Mouse (Mus musculus): ENCODE results near the gene Rilp.

Gene Rilp

GRCm38 (mm10) chr11:75509741-75510626 lies at the start of gene Rilp:
Gene Rilp, plus strand, starts transcription at chr11:75510094.
- DNase-seq (ENCODE audit: low read depth, low spot score), result peak; percentile 82

GRCm38 (mm10) chr11:75460103-75460843 lies 49.6 kb upstream of the Rilp start:
- peak; percentile 99 for DNase-seq (ENCODE audit: low read depth, low spot score)

GRCm38 (mm10) chr11:75460844-75461742 lies 48.8 kb upstream of the Rilp start, which contains the start of gene Tlcd2:
Gene Tlcd2, plus strand, starts transcription at chr11:75461715.
- peak; percentile 100 for DNase-seq (ENCODE audit: low read depth, low spot score)

DNA sequence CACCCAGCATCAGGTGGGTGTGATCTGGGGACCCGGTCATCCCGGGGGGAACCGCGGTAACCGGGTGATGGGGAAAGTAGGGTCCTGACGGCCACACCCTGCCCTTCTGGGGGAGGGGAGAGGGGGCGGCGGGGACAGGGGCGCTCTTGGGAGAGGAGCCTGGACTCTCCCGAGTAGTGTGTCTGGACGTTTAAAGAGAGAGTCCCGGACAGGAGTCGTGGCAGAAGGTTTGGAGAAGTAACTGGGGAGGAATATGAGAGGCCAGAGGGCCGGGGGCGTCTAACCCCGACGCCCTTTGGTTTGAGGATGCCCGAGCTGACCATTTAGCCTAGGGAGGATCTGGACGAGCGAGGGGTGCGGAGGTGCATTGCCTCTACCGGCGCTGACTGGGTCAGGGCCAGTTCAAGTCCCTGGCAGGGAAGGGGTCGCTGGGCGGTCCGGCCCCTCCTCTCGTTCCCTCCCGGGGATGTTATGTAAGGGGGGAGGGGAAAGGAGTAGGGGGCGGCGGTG lies 48.1 kb upstream of the Rilp start:
- DNase-seq (ENCODE audit: low read depth, low spot score), result no peak

GRCm38 (mm10) chr11:75462253-75462783 lies 47.6 kb upstream of the Rilp start:
- DNase-seq (ENCODE audit: low read depth, low spot score), result peak; percentile 86

GRCm38 (mm10) chr11:75462865-75463336 lies 47.0 kb upstream of the Rilp start:
- peak; percentile 98 for DNase-seq (ENCODE audit: low read depth, low spot score)

GRCm38 (mm10) chr11:75463624-75464023 lies 46.3 kb upstream of the Rilp start:
- no peak for DNase-seq (ENCODE audit: low read depth, low spot score)

- DNase-seq (ENCODE audit: low read depth, low spot score), result no peak
Measured at GRCm38 (mm10) chr11:75464417-75464816, 45.5 kb upstream of the Rilp start.

GRCm38 (mm10) chr11:75465051-75465450 lies 44.8 kb upstream of the Rilp start:
- no peak for DNase-seq (ENCODE audit: low read depth, low spot score)

DNA sequence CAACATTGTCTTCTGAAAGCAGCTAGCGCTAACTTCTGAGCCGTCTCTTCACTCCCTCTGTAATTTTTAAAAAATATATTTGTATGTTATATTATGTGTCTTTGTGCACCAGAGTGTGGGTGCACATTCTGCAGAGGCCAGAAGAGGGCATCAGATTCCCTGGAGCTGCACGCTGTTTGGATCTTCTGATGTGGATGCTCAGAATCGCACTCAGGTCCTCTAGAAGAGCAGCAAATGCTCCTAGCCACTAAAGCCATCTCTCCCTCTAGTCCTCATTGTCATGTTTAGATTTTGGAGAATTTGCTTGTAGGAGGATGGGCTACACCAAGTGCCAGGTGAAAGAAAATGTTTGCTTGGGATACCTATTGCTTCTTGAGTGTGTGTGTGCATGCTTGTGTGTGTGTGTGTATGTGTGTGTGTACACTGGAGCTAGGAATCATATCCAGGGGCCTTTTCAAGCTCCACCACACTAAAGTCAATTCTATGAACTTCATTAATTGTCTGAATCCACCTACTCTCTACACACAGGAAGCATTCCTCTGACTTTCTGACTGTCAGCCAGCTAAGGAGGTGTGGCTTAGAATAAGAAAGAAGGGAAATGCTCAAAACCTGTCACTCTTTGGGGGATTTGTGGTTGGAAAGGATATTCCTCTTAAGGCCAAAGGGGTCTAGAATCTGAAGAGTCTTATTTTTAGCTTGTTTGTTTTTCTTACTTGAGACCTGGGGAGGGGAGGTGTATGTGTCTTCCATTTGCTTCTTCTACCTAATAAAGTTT lies 43.0 kb upstream of the Rilp start:
- DNase-seq (ENCODE audit: low read depth, low spot score), result peak; percentile 53

DNA sequence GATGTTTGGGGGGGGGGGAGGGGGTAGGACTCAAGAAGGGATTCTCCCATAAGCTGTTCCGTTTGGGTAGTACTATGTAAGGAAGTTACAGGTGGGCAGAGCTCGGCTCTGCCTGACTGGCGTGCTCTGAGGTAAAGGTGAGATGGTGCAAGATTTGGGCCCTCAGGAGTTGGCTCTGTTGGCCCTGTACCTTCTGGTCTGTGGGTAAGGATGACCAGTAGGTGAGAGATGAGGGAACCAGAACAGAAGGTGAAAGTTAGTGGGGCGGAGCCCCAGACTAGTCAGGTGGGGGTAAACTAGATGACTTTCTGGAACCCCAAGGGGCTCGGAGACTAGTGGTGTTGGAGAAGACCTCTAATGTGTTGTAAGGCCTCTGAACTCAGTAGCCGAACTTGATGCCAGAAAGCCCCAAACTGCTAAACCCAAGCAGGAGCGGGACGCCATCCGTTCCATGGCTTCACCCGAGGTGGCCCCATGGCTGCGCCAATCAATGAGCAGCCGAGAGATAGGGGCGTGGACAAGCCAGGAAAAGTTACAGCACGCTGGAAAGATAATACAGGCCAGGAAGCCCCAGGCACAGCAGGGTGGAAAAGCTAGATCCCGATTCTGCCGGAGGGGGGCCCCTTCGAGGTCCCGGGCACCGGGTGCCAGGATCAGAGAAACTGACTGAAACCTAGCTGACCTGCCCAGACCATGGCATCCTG lies 42.2 kb upstream of the Rilp start:
- peak; percentile 79 for DNase-seq (ENCODE audit: low read depth, low spot score)

GRCm38 (mm10) chr11:75468410-75468809 lies 41.5 kb upstream of the Rilp start:
- DNase-seq (ENCODE audit: low read depth, low spot score), result no peak

GRCm38 (mm10) chr11:75469261-75469660 lies 40.6 kb upstream of the Rilp start:
- no peak for DNase-seq (ENCODE audit: low read depth, low spot score)

- DNase-seq (ENCODE audit: low read depth, low spot score), result no peak
Measured at GRCm38 (mm10) chr11:75470675-75471074, 39.2 kb upstream of the Rilp start.

GRCm38 (mm10) chr11:75472469-75473081 lies 37.3 kb upstream of the Rilp start:
- no peak for DNase-seq (ENCODE audit: low read depth, low spot score)

DNA sequence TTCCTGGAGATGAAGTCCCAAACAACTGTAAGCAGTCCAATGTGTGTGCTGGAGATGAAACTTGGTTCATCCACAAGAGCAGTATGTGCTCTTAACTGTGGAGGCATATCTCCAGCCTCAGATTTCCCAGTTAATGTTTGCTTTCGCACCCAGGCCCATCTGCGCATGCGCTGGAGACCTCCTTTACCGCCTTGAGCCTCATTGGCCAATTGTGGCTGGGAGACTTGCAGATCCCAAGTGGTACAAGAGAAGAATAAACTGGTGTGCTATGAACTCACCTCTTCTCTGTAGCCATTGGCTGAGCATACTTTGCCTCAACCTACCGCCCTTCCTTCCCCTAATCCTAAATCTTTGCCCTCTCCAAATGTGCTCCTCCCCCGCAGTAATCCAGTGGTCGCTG lies 36.5 kb upstream of the Rilp start:
- peak; percentile 93 for DNase-seq (ENCODE audit: low read depth, low spot score)

DNA sequence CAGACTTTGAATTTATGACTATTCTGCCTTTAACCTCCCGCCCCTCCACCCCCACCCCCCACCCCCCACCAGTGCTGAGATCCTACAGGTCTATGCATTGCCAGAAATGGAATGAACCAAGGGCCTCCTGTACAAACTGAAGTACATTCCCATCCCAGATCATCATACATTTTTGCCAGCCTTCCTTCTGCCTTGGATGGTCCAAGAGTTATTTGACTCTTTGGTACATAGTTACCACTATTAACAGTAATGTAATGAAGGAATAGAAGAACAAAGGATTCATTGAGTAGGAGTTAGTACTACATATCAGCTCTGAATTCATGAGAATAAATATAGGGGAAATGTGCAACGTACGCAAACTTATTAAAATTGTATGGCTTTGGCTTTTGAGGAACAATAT lies 23.7 kb upstream of the Rilp start:
- DNase-seq (ENCODE audit: low read depth, low spot score), result no peak

DNA sequence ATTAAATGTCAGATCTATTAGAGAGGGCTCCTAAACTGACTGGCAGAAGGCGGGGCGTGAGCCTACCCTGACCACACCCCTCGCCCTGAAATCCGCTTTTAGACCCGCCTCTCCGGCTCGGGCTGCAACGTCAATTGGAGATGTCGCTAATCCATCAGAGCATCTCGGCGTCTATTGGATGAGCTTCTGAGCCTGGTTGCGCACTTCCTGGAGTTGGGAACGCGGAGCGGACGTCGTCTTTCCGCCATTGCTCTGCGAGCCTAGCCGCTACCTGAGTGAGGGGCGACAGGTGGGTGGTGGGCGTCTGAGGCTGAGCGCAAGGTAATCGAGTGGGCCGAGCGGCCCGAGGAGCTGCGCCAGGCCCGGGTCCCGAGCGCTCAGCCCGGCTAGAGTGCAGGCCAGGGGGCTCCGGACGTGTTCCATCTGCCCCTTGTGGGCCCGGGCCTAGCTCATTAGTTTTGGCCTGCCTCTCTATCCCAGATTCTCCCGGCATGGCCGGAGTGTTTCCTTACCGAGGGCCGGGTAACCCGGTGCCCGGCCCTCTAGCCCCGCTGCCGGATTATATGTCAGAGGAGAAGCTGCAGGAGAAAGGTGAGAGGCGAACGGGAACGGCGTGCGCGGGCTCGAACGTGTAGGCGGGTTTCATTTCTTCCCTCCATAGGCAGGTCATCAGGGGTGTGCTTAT lies 23.2 kb upstream of the Rilp start, which contains the start of gene Prpf8:
Gene Prpf8 (plus strand): TSS at position 216 of the 685 bp plus-strand sequence.
- DNase-seq (ENCODE audit: low read depth, low spot score), result peak; percentile 98
